Mouse (Mus musculus): ENCODE results near the gene Tigd2.

GRCm38 (mm10) chr6:59180376-59180996 is 28.2 kb upstream of the Tigd2 start:
- no peak for TF ChIP-seq POLR2A (IDR thresholded peaks at IDR 0.05; ENCODE audit: borderline replicate concordance, low read depth, low read length)
- TF ChIP-seq CTCF (IDR thresholded peaks at IDR 0.05; ENCODE audit: low read depth, low read length): no peak
